Mouse (Mus musculus) adrenal gland, adult (tissue): ENCODE measurements around the gene Asphd1.
"Not testable (repeated sequence)": the region's sequence is repeated elsewhere in the genome, so short reads cannot be mapped to it uniquely, and the experiment has no call there.

Source experiments
- DNase-seq, 2 experiments: peaks; one replicate each; pipeline ENCODE4 v3.0.0; 2022 to 2023; ENCODE audit warnings: low spot score in 1 of 2; ENCODE audit not compliant: inconsistent age in 2 of 2

The Asphd1 gene

GRCm38 (mm10) chr7:126951741-126952140 is 2.4 kb upstream of the Asphd1 start:
- DNase-seq: no peak

GRCm38 (mm10) chr7:126950647-126951615 is 1.5 kb upstream of the Asphd1 start:
- DNase-seq: peak in 1 of 2 experiments; percentile 5

- DNase-seq: peak; percentile 88 to 95
These were observed 638 bp upstream of the Asphd1 start, which contains the start of gene Sez6l2 for GRCm38 (mm10) chr7:126949793-126950646. Gene Sez6l2, plus strand, starts transcription at chr7:126950563.

GRCm38 (mm10) chr7:126948626-126949025 is 756 bp downstream of the Asphd1 start:
- DNase-seq: peak in 1 of 2 experiments; percentile 14

GRCm38 (mm10) chr7:126946530-126946929 is 2.9 kb downstream of the Asphd1 start:
- DNase-seq: peak in 1 of 2 experiments; percentile 65

- no peak for DNase-seq
These were observed 7.6 kb downstream of the Asphd1 start for GRCm38 (mm10) chr7:126941801-126942200.

- DNase-seq: no peak
These were observed 8.2 kb downstream of the Asphd1 start for GRCm38 (mm10) chr7:126941171-126941570.

GRCm38 (mm10) chr7:126932652-126933051 is 16.7 kb downstream of the Asphd1 start:
- DNase-seq: peak in 1 of 2 experiments; percentile 18

- peak; percentile 62 to 83 for DNase-seq
These were observed 20.3 kb downstream of the Asphd1 start for GRCm38 (mm10) chr7:126929046-126929445.

GRCm38 (mm10) chr7:126928384-126929037 is 20.9 kb downstream of the Asphd1 start, which contains the start of gene Kctd13:
Gene Kctd13, plus strand, starts transcription at chr7:126928879.
- DNase-seq: peak; percentile 96 to 97

- no peak for DNase-seq
These were observed 23.1 kb downstream of the Asphd1 start for GRCm38 (mm10) chr7:126926299-126926698.

GRCm38 (mm10) chr7:126923999-126924398 is 25.4 kb downstream of the Asphd1 start:
- no peak for DNase-seq

- peak; percentile 39 to 63 for DNase-seq
These were observed 26.7 kb downstream of the Asphd1 start, which contains the start of gene Tmem219 for GRCm38 (mm10) chr7:126922624-126923060. Gene Tmem219, minus strand, starts transcription at chr7:126922917.

- peak in 1 of 2 experiments; percentile 52 for DNase-seq
These were observed 27.8 kb downstream of the Asphd1 start for GRCm38 (mm10) chr7:126921563-126921962.

GRCm38 (mm10) chr7:126919973-126920372 is 29.4 kb downstream of the Asphd1 start:
- DNase-seq: peak; percentile 50 to 75

GRCm38 (mm10) chr7:126918356-126918755 is 31.0 kb downstream of the Asphd1 start:
- DNase-seq: peak in 1 of 2 experiments; percentile 50

- no peak for DNase-seq
These were observed 34.5 kb downstream of the Asphd1 start for GRCm38 (mm10) chr7:126914844-126915243.

- DNase-seq: peak in 1 of 2 experiments; percentile 47
These were observed 43.8 kb downstream of the Asphd1 start for GRCm38 (mm10) chr7:126905590-126905989.

GRCm38 (mm10) chr7:126899781-126900180 is 49.6 kb downstream of the Asphd1 start:
- DNase-seq: not testable (repeated sequence)
